ENCODE assay signal across 21 mouse cellular contexts in the genomic region with DNA sequence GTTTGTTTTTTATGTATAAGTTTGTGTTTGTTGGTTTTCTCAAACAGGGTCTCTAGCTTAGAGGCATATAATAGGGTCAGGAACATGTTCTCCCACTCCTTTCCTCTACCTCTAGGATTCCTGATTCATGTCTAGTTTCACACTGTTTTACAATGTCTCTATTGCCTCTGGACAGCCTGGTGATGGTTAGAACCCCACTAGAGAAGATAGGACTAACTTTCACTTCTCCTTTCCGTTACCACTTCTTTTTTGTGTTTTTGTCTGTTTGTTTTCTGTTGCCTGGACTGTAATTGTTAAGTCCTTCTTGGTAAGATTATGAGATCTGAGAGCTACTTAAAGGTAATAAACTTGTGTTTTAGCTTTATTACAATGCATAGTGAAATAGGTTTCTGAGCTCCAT. TPM values are rescaled to one million over a fixed set of nuclear protein-coding genes. Genes with fewer than 3 reads are reported as not detected.
DNase-seq lines count a peak whose midpoint lies in the region; ATAC-seq lines count a peak whose summit lies in the region.
"Had no signal": no experiment of that assay in that cellular context is flagged by ENCODE, and none has a peak within 500 bp of the region (broad histone marks: within the 10 kb centered on the region; RNA-seq: fewer than 3 reads in every experiment).

No protein-coding gene starts in this region.

- ATAC-seq in granulocyte monocyte progenitor cell, adult 5-6 weeks (replicated peaks; ENCODE audit: poor library complexity, severe bottlenecking): peak; percentile 59
- ATAC-seq in monocyte, adult 5-6 weeks (replicated peaks; ENCODE audit: insufficient number of reproducible peaks, low FRiP score, low TSS enrichment, poor library complexity, severe bottlenecking): 0 out of 2 replicates have a peak, but pooled peaks have one; percentile 22
- ATAC-seq: activated CD4-positive, CD25-positive, alpha-beta regulatory T cell, adult 4 months; forebrain, embryonic 13.5 days; forebrain, embryonic 16.5 days had no signal

- peak; percentile 58 for DNase-seq in A20 (ENCODE audit: low read depth, low spot score)
- DNase-seq in B cell, adult 2 months: peak; percentile 17 to 34
- DNase-seq in spleen, adult 12 weeks (ENCODE audit: low spot score): no peak
- DNase-seq in layer of hippocampus, postnatal 36 days: no peak
- DNase-seq in cerebellum, postnatal 14 days: no peak
- DNase-seq in thymus, postnatal 36 days: no peak
- DNase-seq: adrenal gland, postnatal 10 days; adrenal gland, postnatal 36 days; cerebellum, adult 18-20 months; cerebellum, adult 9-11 months; cerebellum, postnatal 36 days; gastrocnemius, postnatal 10 days; gastrocnemius, postnatal 36 days; heart, adult 11 months had no signal

RNA-seq across cellular contexts. Expression of gene Larp4, which starts 29.5 kb away (rescaled TPM):
- total RNA-seq in granulocyte monocyte progenitor cell, adult 5-6 weeks (2014; fragmentation: Nextera tagmentation): 99.3 and 101 TPM in 2 replicates
- total RNA-seq in granulocyte monocyte progenitor cell, adult 5-6 weeks (2017): 77.6 and 87.4 TPM in 2 replicates
- total RNA-seq in monocyte, adult 5-6 weeks (2017): 49.3 to 57.6 TPM (median 49.7 TPM) in 3 replicates
- total RNA-seq in layer of hippocampus, postnatal 36 days (2021): 10 to 100 TPM; 46.6 to 52.1 TPM

RNA-seq across cellular contexts. Expression of gene Fam186a, which starts 32.5 kb away (rescaled TPM):
- total RNA-seq in granulocyte monocyte progenitor cell, adult 5-6 weeks (2014; fragmentation: Nextera tagmentation): not detected in 2 replicates
- total RNA-seq in granulocyte monocyte progenitor cell, adult 5-6 weeks (2017): not detected in 2 replicates
- total RNA-seq in monocyte, adult 5-6 weeks (2017): not detected in 3 replicates
- under 1 TPM; 0.05 to 0.07 TPM for total RNA-seq in layer of hippocampus, postnatal 36 days (2021)
- total RNA-seq: hematopoietic stem cell, adult 5-6 weeks; MEL had no signal

RNA-seq across cellular contexts. Expression of gene Dip2b, which starts 39.1 kb away (rescaled TPM):
- total RNA-seq in granulocyte monocyte progenitor cell, adult 5-6 weeks (2014; fragmentation: Nextera tagmentation): 13.3 and 23.3 TPM in 2 replicates
- total RNA-seq in granulocyte monocyte progenitor cell, adult 5-6 weeks (2017): 11.0 and 11.9 TPM in 2 replicates
- 11.9 to 22.4 TPM (median 12.8 TPM) in 3 replicates for total RNA-seq in monocyte, adult 5-6 weeks (2017)
- total RNA-seq in layer of hippocampus, postnatal 36 days (2021): 10 to 100 TPM; 48.5 to 58.8 TPM

Comparison
In these comparisons a context has a peak if more than half of its experiments do, and no peak if none do; other contexts are left out.
1. DNase-seq: peak in A20 (single experiment) and B cell, adult 2 months (2 of 2); none in spleen, adult 12 weeks (single experiment), layer of hippocampus, postnatal 36 days (0 of 2), cerebellum, postnatal 14 days (0 of 2) and thymus, postnatal 36 days (0 of 2).